Mouse (Mus musculus): Measurements from ENCODE around the gene Actn4. TPM values are rescaled to one million over a fixed set of nuclear protein-coding genes. Genes with fewer than 3 reads are reported as not detected.

Actn4 gene
- polyA plus RNA-seq, 1 experiment from 2014 or later = 134 TPM

DNA sequence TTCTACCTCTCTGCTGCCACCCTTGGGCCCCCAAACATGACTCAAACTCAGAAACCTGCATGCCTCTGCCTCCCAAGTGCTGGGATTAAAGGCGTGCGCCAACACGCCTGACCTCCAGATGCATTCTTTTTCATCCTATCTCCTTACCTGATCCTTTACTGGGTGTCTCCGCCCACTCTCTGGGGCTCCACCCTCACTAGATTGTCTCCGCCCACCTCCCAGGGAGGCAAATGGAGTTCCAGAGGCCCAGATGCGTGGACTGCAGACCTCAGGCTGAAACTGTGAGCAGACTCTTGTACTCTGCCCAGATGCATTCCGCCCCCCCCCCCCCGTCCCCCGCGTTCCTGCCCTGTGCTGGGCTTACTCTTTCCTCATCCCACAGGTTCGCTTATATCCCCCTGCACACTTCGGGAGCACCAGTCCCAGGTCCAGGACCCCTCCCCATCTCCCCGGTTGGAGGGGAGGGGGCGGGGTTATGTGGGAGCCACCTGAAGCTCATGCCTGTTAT is 28.7 kb upstream of the Actn4 start:
- DNase-seq (ENCODE audit: low spot score) (no peak), ATAC-seq (ENCODE audit: low FRiP score) (no peak)
- no peaks in the 10 kb centered on the region for H3K27me3 ChIP-seq (ENCODE audit: control insufficient read depth, insufficient read depth, low read length)
- H3K4me1 ChIP-seq (replicated peaks; ENCODE audit: control insufficient read depth, insufficient read depth, low read length) = no peaks in the 10 kb centered on the region
- H3K36me3 ChIP-seq (ENCODE audit: control insufficient read depth, insufficient read depth, low read length) = no peaks in the 10 kb centered on the region
- H3K4me2 ChIP-seq (replicated peaks; ENCODE audit: low read depth, low read length) = no peak overlapping the region
- H3K9ac ChIP-seq (ENCODE audit: low read depth, low read length) = no peak overlapping the region
- no peak overlapping the region for H3K27ac ChIP-seq (ENCODE audit: low read depth, low read length)
- WGBS = 51% methylated on average over 14 of the region's 14 CpGs
- no peak overlapping the region for H3K4me3 ChIP-seq (ENCODE audit: low read depth, low read length)
- no peaks in the 10 kb centered on the region for H3K9me3 ChIP-seq (ENCODE audit: control insufficient read depth, low read length)

DNA sequence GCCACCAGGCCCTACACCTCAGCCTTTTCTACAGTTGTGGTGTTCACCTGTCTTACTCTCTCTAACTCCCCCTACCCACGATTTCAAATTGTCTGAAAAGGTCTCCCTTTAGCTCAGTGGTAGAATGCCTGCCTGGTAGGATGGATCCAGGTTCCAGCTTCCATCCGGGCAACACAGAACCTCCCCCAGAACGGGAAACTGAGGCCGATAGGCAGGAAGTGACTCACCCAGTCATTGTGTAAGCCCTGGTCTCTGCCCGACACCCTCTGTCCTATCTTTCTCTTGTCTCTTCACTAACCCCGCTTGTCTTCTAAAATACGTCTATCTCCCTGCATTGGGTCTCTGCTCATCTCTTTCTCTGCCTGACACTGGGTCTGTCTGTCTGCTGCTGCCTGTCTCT is 23.1 kb upstream of the Actn4 start:
- H3K9ac ChIP-seq (ENCODE audit: low read depth, low read length) = no peak overlapping the region
- WGBS = 90% methylated on average over 7 of the region's 7 CpGs
- ATAC-seq (ENCODE audit: low FRiP score) (no peak), DNase-seq (ENCODE audit: low spot score) (no peak)
- no peak overlapping the region for H3K4me3 ChIP-seq (ENCODE audit: low read depth, low read length)
- peaks cover 3% of the 10 kb centered on the region; the same call in 1 of the 2 replicates for H3K4me1 ChIP-seq (replicated peaks; ENCODE audit: control insufficient read depth, insufficient read depth, low read length)
- no peak overlapping the region for H3K4me2 ChIP-seq (replicated peaks; ENCODE audit: low read depth, low read length)
- no peak overlapping the region for H3K27ac ChIP-seq (ENCODE audit: low read depth, low read length)
- H3K9me3 ChIP-seq (ENCODE audit: control insufficient read depth, low read length) = no peaks in the 10 kb centered on the region
- H3K27me3 ChIP-seq (ENCODE audit: control insufficient read depth, insufficient read depth, low read length) = no peaks in the 10 kb centered on the region
- H3K36me3 ChIP-seq (ENCODE audit: control insufficient read depth, insufficient read depth, low read length) = no peaks in the 10 kb centered on the region

DNA sequence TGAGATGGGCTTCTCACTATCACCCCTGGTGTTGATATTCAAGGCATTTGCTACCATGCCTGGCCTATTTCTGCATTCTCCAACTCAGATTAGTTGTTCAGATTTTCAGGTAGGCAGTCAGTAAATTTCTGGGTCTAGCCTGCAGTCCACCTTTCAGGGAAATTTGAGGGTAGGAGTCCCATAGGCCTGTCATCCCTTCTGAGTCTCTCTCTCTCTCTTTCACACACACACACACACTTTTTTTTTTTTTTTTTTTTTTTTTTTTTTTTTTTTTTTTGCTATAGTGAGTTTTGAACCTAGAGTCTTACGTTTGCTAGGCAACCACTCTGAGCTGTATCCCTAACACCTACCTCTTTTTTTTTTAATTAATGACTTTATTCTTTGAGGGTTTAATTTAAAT is 22.3 kb upstream of the Actn4 start:
- 93% methylated on average over 1 of the region's 1 CpGs for WGBS
- H3K9ac ChIP-seq (ENCODE audit: low read depth, low read length) = no peak overlapping the region
- H3K36me3 ChIP-seq (ENCODE audit: control insufficient read depth, insufficient read depth, low read length) = no peaks in the 10 kb centered on the region

DNA sequence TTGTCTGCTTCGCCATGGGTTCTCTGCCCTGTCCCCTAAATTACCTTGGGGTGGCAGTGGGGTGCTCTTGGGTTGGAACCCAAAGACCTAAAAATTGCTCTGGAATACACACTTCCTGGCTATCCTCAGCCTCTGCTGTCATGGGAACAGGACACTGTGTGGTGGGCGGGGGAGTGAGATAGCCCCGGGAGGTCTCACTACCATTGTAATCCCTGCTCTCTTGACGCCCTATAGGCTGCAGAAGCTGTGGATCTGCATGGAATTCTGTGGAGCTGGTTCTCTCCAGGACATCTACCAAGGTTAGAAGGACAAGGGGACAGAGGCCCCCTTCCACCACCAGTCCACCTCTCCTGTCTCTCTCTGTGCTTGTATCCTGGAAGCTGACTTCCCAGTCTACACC is 21.7 kb upstream of the Actn4 start:
- Histone ChIP-seq H3K4me3 (ENCODE audit: low read depth, low read length) (no peak overlapping the region), H3K4me2 (replicated peaks; ENCODE audit: low read depth, low read length) (no peak overlapping the region), H3K9me3 (ENCODE audit: control insufficient read depth, low read length) (no peaks in the 10 kb centered on the region), H3K36me3 (ENCODE audit: control insufficient read depth, insufficient read depth, low read length) (no peaks in the 10 kb centered on the region), H3K27ac (ENCODE audit: low read depth, low read length) (no peak overlapping the region), H3K27me3 (ENCODE audit: control insufficient read depth, insufficient read depth, low read length) (no peaks in the 10 kb centered on the region), H3K9ac (ENCODE audit: low read depth, low read length) (no peak overlapping the region), H3K4me1 (replicated peaks; ENCODE audit: control insufficient read depth, insufficient read depth, low read length) (peaks cover 3% of the 10 kb centered on the region; the same call in 1 of the 2 replicates)
- WGBS = 71% methylated on average over 4 of the region's 4 CpGs
- DNase-seq (ENCODE audit: low spot score) (no peak), ATAC-seq (ENCODE audit: low FRiP score) (no peak)

More for the DNA sequence above, 22.3 kb upstream of the Actn4 start:
- no peak for ATAC-seq (ENCODE audit: low FRiP score)
- no peak overlapping the region for H3K4me3 ChIP-seq (ENCODE audit: low read depth, low read length)
- DNase-seq (ENCODE audit: low spot score) = no peak
- peaks cover 3% of the 10 kb centered on the region; the same call in 1 of the 2 replicates for H3K4me1 ChIP-seq (replicated peaks; ENCODE audit: control insufficient read depth, insufficient read depth, low read length)
- no peak overlapping the region for H3K27ac ChIP-seq (ENCODE audit: low read depth, low read length)
- no peaks in the 10 kb centered on the region for H3K27me3 ChIP-seq (ENCODE audit: control insufficient read depth, insufficient read depth, low read length)
- no peaks in the 10 kb centered on the region for H3K9me3 ChIP-seq (ENCODE audit: control insufficient read depth, low read length)
- H3K4me2 ChIP-seq (replicated peaks; ENCODE audit: low read depth, low read length) = no peak overlapping the region

- Histone ChIP-seq H3K9me3 (ENCODE audit: control insufficient read depth, low read length) (no peaks in the 10 kb centered on the region), H3K4me3 (ENCODE audit: low read depth, low read length) (no peak overlapping the region), H3K4me1 (replicated peaks; ENCODE audit: control insufficient read depth, insufficient read depth, low read length) (peaks cover 3% of the 10 kb centered on the region; the same call in 1 of the 2 replicates), H3K27me3 (ENCODE audit: control insufficient read depth, insufficient read depth, low read length) (no peaks in the 10 kb centered on the region), H3K4me2 (replicated peaks; ENCODE audit: low read depth, low read length) (no peak overlapping the region), H3K36me3 (ENCODE audit: control insufficient read depth, insufficient read depth, low read length) (no peaks in the 10 kb centered on the region), H3K9ac (ENCODE audit: low read depth, low read length) (no peak overlapping the region), H3K27ac (ENCODE audit: low read depth, low read length) (no peak overlapping the region)
- WGBS = 63% methylated on average over 11 of the region's 11 CpGs
- DNase-seq (ENCODE audit: low spot score) (no peak), ATAC-seq (ENCODE audit: low FRiP score) (no peak)
These were observed 21.0 kb upstream of the Actn4 start for GRCm38 (mm10) chr7:28983141-28983564.

DNA sequence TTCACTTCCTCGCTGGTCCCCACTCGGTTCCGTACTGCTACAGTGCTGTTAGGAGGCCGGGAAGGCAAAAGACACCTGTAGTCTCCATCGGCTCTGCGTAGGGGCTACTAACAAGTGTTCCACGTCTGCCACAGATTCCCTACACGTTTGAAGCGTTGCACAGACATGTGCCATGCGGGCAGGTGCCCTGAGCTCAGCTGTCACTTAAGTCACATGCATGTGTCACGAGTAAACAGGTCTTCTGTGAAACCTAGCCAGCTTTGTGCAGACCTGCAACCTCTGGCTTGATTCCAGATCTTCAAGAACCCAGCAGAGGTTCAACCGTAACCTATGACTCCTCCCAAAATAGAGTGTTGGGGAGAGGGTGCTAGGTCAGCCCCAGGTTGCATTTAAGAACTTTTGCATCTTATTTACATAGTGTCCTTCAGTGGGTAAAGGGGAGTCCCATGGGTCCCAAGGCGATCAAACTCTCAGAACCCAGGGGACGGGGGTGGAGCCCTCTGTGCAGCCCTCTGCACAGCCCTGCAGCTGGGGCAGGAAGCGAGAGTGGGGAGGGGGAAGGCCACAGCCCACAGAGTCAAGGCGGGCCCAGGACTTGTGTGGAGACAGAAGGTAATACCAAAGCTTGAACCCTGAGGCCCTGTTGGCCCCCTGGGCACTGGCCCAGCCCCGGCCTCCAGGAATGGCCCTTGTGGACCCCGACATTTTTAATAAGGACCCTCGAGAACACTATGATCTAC is 20.3 kb upstream of the Actn4 start:
- Histone ChIP-seq H3K27ac (ENCODE audit: low read depth, low read length) (peak overlapping the region; percentile 67; the same call in 1 of the 2 replicates), H3K36me3 (ENCODE audit: control insufficient read depth, insufficient read depth, low read length) (peaks cover 3% of the 10 kb centered on the region; the same call in 1 of the 2 replicates), H3K4me2 (replicated peaks; ENCODE audit: low read depth, low read length) (peak overlapping the region; percentile 60), H3K9ac (ENCODE audit: low read depth, low read length) (peak overlapping the region; percentile 66), H3K4me3 (ENCODE audit: low read depth, low read length) (peak overlapping the region; percentile 69), H3K4me1 (replicated peaks; ENCODE audit: control insufficient read depth, insufficient read depth, low read length) (peaks cover 3% of the 10 kb centered on the region; the same call in 1 of the 2 replicates), H3K27me3 (ENCODE audit: control insufficient read depth, insufficient read depth, low read length) (no peaks in the 10 kb centered on the region), H3K9me3 (ENCODE audit: control insufficient read depth, low read length) (no peaks in the 10 kb centered on the region)
- 17% methylated on average over 19 of the region's 19 CpGs for WGBS
- DNase-seq (ENCODE audit: low spot score) (no peak), ATAC-seq (ENCODE audit: low FRiP score) (peak; percentile 73)

- peak within 1 kb of the TSS; percentile 71 for H3K9ac ChIP-seq (ENCODE audit: low read depth, low read length)
- H3K27ac ChIP-seq (ENCODE audit: low read depth, low read length) = peak within 1 kb of the TSS; percentile 67; the same call in 1 of the 2 replicates
- peaks cover 3% of the 10 kb centered on the region; the same call in 1 of the 2 replicates for H3K4me1 ChIP-seq (replicated peaks; ENCODE audit: control insufficient read depth, insufficient read depth, low read length)
- peak within 1 kb of the TSS; percentile 69 for H3K4me3 ChIP-seq (ENCODE audit: low read depth, low read length)
- no peaks in the 10 kb centered on the region for H3K27me3 ChIP-seq (ENCODE audit: control insufficient read depth, insufficient read depth, low read length)
- ATAC-seq (ENCODE audit: low FRiP score) (peak; percentile 96), DNase-seq (ENCODE audit: low spot score) (peak; percentile 99)
- H3K9me3 ChIP-seq (ENCODE audit: control insufficient read depth, low read length) = no peaks in the 10 kb centered on the region
- H3K36me3 ChIP-seq (ENCODE audit: control insufficient read depth, insufficient read depth, low read length) = peaks cover 8% of the 10 kb centered on the region; the same call in 1 of the 2 replicates
- H3K4me2 ChIP-seq (replicated peaks; ENCODE audit: low read depth, low read length) = peak within 1 kb of the TSS; percentile 72
- WGBS = under 1% methylated on average over 36 of the region's 36 CpGs
These were observed 19.6 kb upstream of the Actn4 start, which contains the start of the genes Eif3k and Map4k1 for GRCm38 (mm10) chr7:28981651-28982273. Gene Eif3k (minus strand): TSS chr7:28981864. Gene Map4k1 (plus strand): TSS chr7:28982050.

DNA sequence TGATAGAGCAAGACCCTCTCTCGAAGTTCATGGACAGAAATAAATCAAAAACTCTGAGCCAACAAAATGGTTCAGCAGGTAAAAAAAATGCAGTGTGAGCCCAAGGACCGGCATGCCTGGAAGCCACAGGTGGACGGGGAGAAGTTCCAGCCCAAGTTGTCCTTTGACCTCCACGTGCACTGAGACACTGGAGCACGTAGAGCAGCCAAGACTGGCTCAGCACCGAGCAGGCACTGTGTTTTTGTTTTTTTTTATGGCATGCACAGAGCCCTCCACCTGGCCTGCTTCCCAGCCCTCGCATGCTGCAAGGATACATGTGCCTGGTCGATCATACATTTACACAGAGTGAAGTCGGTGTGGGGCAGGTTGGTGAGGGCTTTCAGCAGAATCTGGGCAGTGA is 15.4 kb upstream of the Actn4 start:
- Histone ChIP-seq H3K9ac (ENCODE audit: low read depth, low read length) (no peak overlapping the region), H3K9me3 (ENCODE audit: control insufficient read depth, low read length) (no peaks in the 10 kb centered on the region), H3K36me3 (ENCODE audit: control insufficient read depth, insufficient read depth, low read length) (peaks cover 22% of the 10 kb centered on the region), H3K27ac (ENCODE audit: low read depth, low read length) (no peak overlapping the region), H3K4me3 (ENCODE audit: low read depth, low read length) (no peak overlapping the region; the same call in 1 of the 2 replicates), H3K4me1 (replicated peaks; ENCODE audit: control insufficient read depth, insufficient read depth, low read length) (peaks cover 2% of the 10 kb centered on the region; the same call in 1 of the 2 replicates), H3K27me3 (ENCODE audit: control insufficient read depth, insufficient read depth, low read length) (no peaks in the 10 kb centered on the region), H3K4me2 (replicated peaks; ENCODE audit: low read depth, low read length) (no peak overlapping the region)
- ATAC-seq (ENCODE audit: low FRiP score) (no peak), DNase-seq (ENCODE audit: low spot score) (no peak)
- WGBS = 93% methylated on average over 9 of the region's 9 CpGs

Measured in hindbrain, embryonic 11.5 days (tissue).